Mouse (Mus musculus) erythroblast, embryonic 14.5 days (primary cell): Measurements from ENCODE around the gene Arhgef19.

ENCODE experiments used
- GATA1 ChIP-seq: IDR thresholded peaks from 2 replicates; pipeline ENCODE4 v1.6.1; 2012; ENCODE audit warnings: low read length, inconsistent platforms, mixed read lengths
- TAL1 ChIP-seq: IDR thresholded peaks from 3 replicates; pipeline ENCODE4 v1.6.1; 2012; ENCODE audit warnings: low read length, inconsistent platforms, mixed read lengths

GRCm38 (mm10) chr4:141260007-141260723, 20.9 kb downstream of the Arhgef19 start:
- TF ChIP-seq GATA1 (no peak), TAL1 (no peak)
